Mouse (Mus musculus): ENCODE measurements around the gene Shisa3. TPM values are rescaled to one million over a fixed set of nuclear protein-coding genes. Genes with fewer than 3 reads are reported as not detected.

Gene Shisa3
- 1.2 and 1.5 TPM in 2 replicates for polyA plus RNA-seq (2015; fragmentation: Nextera tagmentation; extraction: Ambion mirVana)

GRCm38 (mm10) chr5:67607804-67608673 is at the start of gene Shisa3:
Shisa3 (plus strand) TSS chr5:67607882.

Small RNA genes within 50 kb of the gene (microRNA-seq; reads per million reads assigned to microRNA genes)
- 0 reads per million in 2 experiments for gene Gm23617

Other genes with a start within 250 kb of the Shisa3 start
- 1.3 and 1.8 TPM in 2 replicates for gene Bend4, start 179.6 kb upstream of the Shisa3 start, polyA plus RNA-seq (2015; fragmentation: Nextera tagmentation; extraction: Ambion mirVana)
- 4.5 and 5.1 TPM in 2 replicates for gene Atp8a1, start 239.6 kb downstream of the Shisa3 start, polyA plus RNA-seq (2015; fragmentation: Nextera tagmentation; extraction: Ambion mirVana)